Mouse (Mus musculus) liver, postnatal 0 days (tissue): ENCODE results near the gene Mbnl2. TPM values are rescaled to one million over a fixed set of nuclear protein-coding genes. Genes with fewer than 3 reads are reported as not detected.

Experiments used
- ATAC-seq: fragments of 200-750 bp; cut with Nextera tagmentation; 2 replicates; pipeline ENCODE4 v1.8.0; 2017; ENCODE audit warnings: mild to moderate bottlenecking, moderate library complexity
- DNase-seq: peaks from one replicate; pipeline ENCODE4 v3.0.0-alpha.2; 2016
- H3K27ac ChIP-seq: fragments of 300-500 bp; sonication (generic); 2 replicates; pipeline ENCODE4 v1.5.1; 2014; ENCODE audit warnings: antibody characterized with exemption, moderate library complexity, mild to moderate bottlenecking, low read depth
- H3K27me3 ChIP-seq: fragments of 300-500 bp; sonication (generic); 2 replicates; pipeline ENCODE4 v1.6.1; 2014; ENCODE audit warnings: low read length, control low read depth, mixed read lengths; ENCODE audit not compliant: insufficient read depth
- H3K36me3 ChIP-seq: fragments of 300-500 bp; sonication (generic); replicated peaks from 2 replicates; pipeline ENCODE4 v1.6.1; 2014; ENCODE audit warnings: mild to moderate bottlenecking, control low read depth, low read length, moderate library complexity, mixed read lengths; ENCODE audit not compliant: insufficient read depth
- H3K4me1 ChIP-seq: fragments of 300-500 bp; sonication (generic); 2 replicates; pipeline ENCODE4 v1.6.1; 2014; ENCODE audit warnings: antibody characterized with exemption, mild to moderate bottlenecking, control low read depth; ENCODE audit not compliant: insufficient read depth
- H3K4me2 ChIP-seq: fragments of 300-500 bp; sonication (generic); 2 replicates; pipeline ENCODE4 v1.6.1; 2014; ENCODE audit warnings: low read depth, mild to moderate bottlenecking, low read length, moderate library complexity, mixed read lengths
- H3K4me3 ChIP-seq: fragments of 300-500 bp; sonication (generic); 2 replicates; pipeline ENCODE4 v1.5.1; 2014; ENCODE audit warnings: low read depth, low read length
- H3K9ac ChIP-seq: fragments of 300-500 bp; sonication (generic); replicated peaks from 2 replicates; pipeline ENCODE4 v1.6.1; 2014; ENCODE audit warnings: mild to moderate bottlenecking, moderate library complexity
- H3K9me3 ChIP-seq: fragments of 300-500 bp; sonication (generic); 2 replicates; pipeline ENCODE4 v1.6.1; 2016; ENCODE audit warnings: mild to moderate bottlenecking, control low read depth, low read length, mixed read lengths
- CTCF ChIP-seq: sonication (generic); IDR thresholded peaks from 2 replicates; pipeline ENCODE4 v1.5.1; 2016; ENCODE audit warnings: antibody characterized with exemption, low read depth
- EP300 ChIP-seq: IDR thresholded peaks from 2 replicates; pipeline ENCODE4 v1.6.1; 2016; ENCODE audit warnings: antibody characterized with exemption, low read depth, mild to moderate bottlenecking
- WGBS: fragments of 180-500 bp; shearing (Covaris S2); extraction: QIAGEN DNeasy Blood & Tissue Kit; methylation state at CpG from one replicate; pipeline ENCODE4 v1.1.7; 2014; ENCODE audit not compliant: insufficient replicate concordance; 5-methylcytosine and 5-hydroxymethylcytosine counted together
- polyA plus RNA-seq: library from polyadenylated mRNA; unstranded; fragments of >200 nt; fragmentation: Nextera tagmentation; extraction: Ambion mirVana; gene quantifications from 2 replicates; pipeline ENCODE4 v1.2.1, GENCODE M21; 2015

Gene Mbnl2
- polyA plus RNA-seq, 1 experiment from 2014 or later, result 16.9 TPM

- DNase-seq (no peak), ATAC-seq (no peak)
- Histone ChIP-seq H3K9ac (no peak overlapping the region), H3K9me3 (no peaks in the 10 kb centered on the region), H3K36me3 (no peaks in the 10 kb centered on the region), H3K27ac (no peak overlapping the region), H3K4me1 (peaks cover 11% of the 10 kb centered on the region), H3K27me3 (no peaks in the 10 kb centered on the region), H3K4me3 (no peak overlapping the region), H3K4me2 (no peak overlapping the region)
- WGBS, result 50% methylated on average over 4 of the region's 4 CpGs
- TF ChIP-seq CTCF (no peak), EP300 (no peak)
These were observed 4.8 kb upstream of the Mbnl2 start for GRCm38 (mm10) chr14:120270633-120271032.

- H3K4me2 ChIP-seq, result peak overlapping the region; percentile 35; the same call in 1 of the 2 replicates
- no peak overlapping the region for H3K4me3 ChIP-seq
- TF ChIP-seq EP300, result no peak
- TF ChIP-seq CTCF, result no peak
- H3K9me3 ChIP-seq, result no peaks in the 10 kb centered on the region
- H3K27ac ChIP-seq, result no peak overlapping the region
- ATAC-seq (no peak), DNase-seq (no peak)
- H3K27me3 ChIP-seq, result no peaks in the 10 kb centered on the region
- H3K4me1 ChIP-seq, result peaks cover 11% of the 10 kb centered on the region
- H3K36me3 ChIP-seq, result no peaks in the 10 kb centered on the region
- H3K9ac ChIP-seq, result no peak overlapping the region
- 63% methylated on average over 8 of the region's 8 CpGs for WGBS
These were observed 4.4 kb upstream of the Mbnl2 start for GRCm38 (mm10) chr14:120271096-120271495.

GRCm38 (mm10) chr14:120273766-120274165 lies 1.7 kb upstream of the Mbnl2 start:
- WGBS, result 75% methylated on average over 5 of the region's 5 CpGs

GRCm38 (mm10) chr14:120274746-120275145 lies 723 bp upstream of the Mbnl2 start:
- Histone ChIP-seq H3K4me3 (peak overlapping the region; percentile 83), H3K4me1 (peaks cover 36% of the 10 kb centered on the region), H3K27ac (no peak overlapping the region)

More at GRCm38 (mm10) chr14:120273766-120274165, 1.7 kb upstream of the Mbnl2 start:
- no peak overlapping the region for H3K4me2 ChIP-seq
- no peaks in the 10 kb centered on the region for H3K9me3 ChIP-seq
- TF ChIP-seq EP300 (no peak), CTCF (no peak)
- H3K27me3 ChIP-seq, result no peaks in the 10 kb centered on the region
- peaks cover 27% of the 10 kb centered on the region for H3K4me1 ChIP-seq
- H3K9ac ChIP-seq, result no peak overlapping the region
- no peaks in the 10 kb centered on the region for H3K36me3 ChIP-seq
- H3K4me3 ChIP-seq, result no peak overlapping the region
- no peak overlapping the region for H3K27ac ChIP-seq
- no peak for DNase-seq
- ATAC-seq, result no peak

GRCm38 (mm10) chr14:120276343-120277080 lies 1.0 kb downstream of the Mbnl2 start:
- TF ChIP-seq EP300 (no peak), CTCF (no peak)

More at GRCm38 (mm10) chr14:120274746-120275145, 723 bp upstream of the Mbnl2 start:
- H3K27me3 ChIP-seq, result no peaks in the 10 kb centered on the region
- TF ChIP-seq CTCF (no peak), EP300 (no peak)
- H3K36me3 ChIP-seq, result no peaks in the 10 kb centered on the region
- no peak for ATAC-seq
- H3K9me3 ChIP-seq, result no peaks in the 10 kb centered on the region
- DNase-seq, result no peak
- no peak overlapping the region for H3K9ac ChIP-seq
- H3K4me2 ChIP-seq, result peak overlapping the region; percentile 78
- 55% methylated on average over 5 of the region's 5 CpGs for WGBS

GRCm38 (mm10) chr14:120277081-120277656 lies 1.7 kb downstream of the Mbnl2 start:
- ATAC-seq, result no peak
- Histone ChIP-seq H3K4me1 (peaks cover 47% of the 10 kb centered on the region), H3K4me3 (peak overlapping the region; percentile 83), H3K27me3 (no peaks in the 10 kb centered on the region), H3K9me3 (no peaks in the 10 kb centered on the region), H3K4me2 (peak overlapping the region; percentile 78), H3K9ac (peak overlapping the region; percentile 69), H3K27ac (peak overlapping the region; percentile 92), H3K36me3 (no peaks in the 10 kb centered on the region)
- TF ChIP-seq EP300 (no peak), CTCF (no peak)
- DNase-seq, result peak; percentile 40
- WGBS, result 15% methylated on average over 10 of the region's 10 CpGs

More at GRCm38 (mm10) chr14:120276343-120277080, 1.0 kb downstream of the Mbnl2 start:
- Histone ChIP-seq H3K27me3 (no peaks in the 10 kb centered on the region), H3K9me3 (no peaks in the 10 kb centered on the region), H3K4me3 (peak overlapping the region; percentile 83), H3K9ac (peak overlapping the region; percentile 69), H3K4me1 (peaks cover 45% of the 10 kb centered on the region), H3K36me3 (no peaks in the 10 kb centered on the region), H3K27ac (peak overlapping the region; percentile 92), H3K4me2 (peak overlapping the region; percentile 78)
- ATAC-seq (no peak), DNase-seq (no peak)
- 3% methylated on average over 10 of the region's 10 CpGs for WGBS
